Mouse (Mus musculus): ENCODE data around the gene Fam214a.
A peak's percentile ranks its signal among the peaks of the same experiment; 100 is the strongest.

Fam214a gene

DNA sequence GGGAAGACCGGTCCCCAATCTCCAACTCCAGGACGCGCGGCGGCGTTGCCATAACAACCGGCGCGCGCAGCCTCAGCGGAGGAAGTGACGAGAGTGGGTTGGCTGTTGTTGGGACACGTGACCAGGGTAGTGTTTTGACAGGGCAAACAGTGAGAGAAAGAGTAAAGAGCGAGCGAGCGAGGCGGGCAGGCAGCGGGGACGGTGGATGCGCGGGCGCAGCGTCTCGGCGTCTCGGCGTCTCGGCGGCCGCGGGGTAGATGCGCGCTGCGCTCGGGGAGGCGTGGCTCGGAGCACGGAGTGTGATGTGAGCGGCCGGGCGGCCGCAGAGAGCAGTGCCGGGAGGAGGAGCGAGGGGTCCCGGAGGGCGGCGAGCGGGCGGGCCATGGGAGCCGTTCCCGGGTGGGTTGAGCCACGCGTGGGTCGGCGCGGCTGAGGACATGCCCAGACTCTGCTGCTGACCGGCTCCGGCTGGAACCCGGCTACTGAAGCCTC is at the start of gene Fam214a:
Gene Fam214a (plus strand): TSS at position 129 of the 492 bp plus-strand sequence.
- DNase-seq = peak; percentile 96

DNA sequence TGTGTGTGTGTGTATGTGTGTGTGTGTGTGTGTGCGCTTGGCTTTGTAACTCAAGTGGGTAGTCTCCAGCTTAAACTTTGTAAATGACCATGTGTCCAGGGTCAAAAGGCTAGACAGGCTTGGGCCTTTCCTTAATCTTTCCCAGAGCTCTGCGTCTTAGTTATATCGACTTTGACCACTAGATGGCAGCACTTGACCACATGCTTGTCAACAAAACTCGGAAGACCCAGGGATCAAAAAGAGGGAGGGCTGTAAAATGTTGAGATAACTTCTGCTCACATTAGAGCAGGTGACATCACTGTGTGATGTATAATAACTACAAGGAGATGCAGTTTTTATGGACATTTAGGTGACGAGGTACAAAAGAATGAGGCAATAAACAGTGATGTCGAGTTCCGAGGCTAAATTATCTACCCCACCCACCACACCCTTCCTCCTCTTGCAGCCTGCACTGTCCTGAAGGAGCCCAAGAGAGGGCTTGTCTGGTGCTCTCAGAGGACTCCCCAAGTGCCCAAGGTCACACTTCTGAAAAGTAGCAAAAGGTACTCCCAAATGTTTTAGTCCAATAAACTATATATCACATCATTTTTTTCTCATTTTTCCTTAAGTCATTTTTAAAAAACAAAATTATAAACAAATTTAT is 47.7 kb upstream of the Fam214a start:
- peak; percentile 45 for DNase-seq

DNA sequence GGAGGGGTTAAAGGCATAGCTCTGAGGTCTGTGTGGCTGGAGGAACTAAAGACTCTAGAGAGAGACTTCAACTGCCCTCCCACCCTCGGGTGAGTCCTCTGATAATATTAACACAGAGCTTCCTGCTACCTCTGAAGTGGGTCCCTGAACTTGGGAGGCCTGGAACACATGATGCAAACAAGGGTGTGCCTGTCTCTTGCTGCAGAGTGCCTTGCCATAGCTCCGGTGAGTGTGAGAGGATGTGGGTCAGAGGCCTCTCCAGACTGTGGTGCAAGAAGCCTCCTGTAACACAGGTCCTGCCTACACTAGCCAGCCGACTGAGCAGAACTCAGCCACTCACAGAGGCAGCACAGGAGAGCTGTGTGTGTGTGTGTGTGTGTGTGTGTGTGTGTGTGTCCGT is 45.7 kb upstream of the Fam214a start:
- DNase-seq = no peak

DNA sequence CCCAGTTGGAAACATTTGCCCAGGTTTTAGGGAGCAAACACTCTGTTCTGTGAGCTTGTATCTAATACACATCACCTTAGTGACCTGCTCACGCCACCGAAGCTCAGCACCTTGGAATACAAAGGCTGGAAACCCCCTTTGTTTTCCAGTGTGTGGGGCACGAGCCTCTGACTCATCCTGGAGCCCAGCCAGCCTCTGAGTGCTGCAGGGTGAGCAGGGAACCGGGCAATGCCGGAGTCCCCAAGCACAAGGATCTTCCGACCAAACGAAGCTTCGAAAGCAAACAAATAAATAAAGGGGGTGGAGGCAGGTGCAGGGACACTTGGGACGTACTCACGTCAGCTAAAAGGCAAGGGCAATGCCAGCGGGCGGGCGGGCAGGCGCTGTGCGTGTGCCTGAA is 43.4 kb upstream of the Fam214a start:
- DNase-seq = no peak

DNA sequence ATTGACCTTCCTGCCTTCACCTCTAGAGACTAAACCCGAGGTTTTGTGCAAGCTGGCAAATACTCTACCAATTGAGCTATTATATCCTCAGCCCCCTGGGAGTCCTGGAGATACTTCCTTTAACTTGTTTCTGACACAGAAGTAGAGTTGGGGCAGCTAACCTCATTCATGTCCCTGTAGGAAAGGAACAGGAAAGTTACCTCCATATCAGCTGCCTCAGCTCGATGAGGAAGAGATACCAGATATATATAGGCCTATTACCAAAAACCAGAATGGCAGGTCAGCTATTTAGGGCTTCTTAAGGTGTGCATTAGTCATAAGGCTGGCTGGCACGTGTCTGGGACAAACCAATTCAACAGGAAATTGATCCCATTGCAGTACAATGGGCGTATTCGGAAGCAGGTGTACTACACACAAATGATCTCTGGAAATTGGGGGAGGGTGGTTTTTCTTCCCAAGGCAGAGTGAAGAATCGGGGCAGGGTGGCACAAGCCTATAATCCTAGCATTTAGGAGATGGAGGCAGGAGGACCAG is 42.4 kb upstream of the Fam214a start:
- DNase-seq = no peak

DNA sequence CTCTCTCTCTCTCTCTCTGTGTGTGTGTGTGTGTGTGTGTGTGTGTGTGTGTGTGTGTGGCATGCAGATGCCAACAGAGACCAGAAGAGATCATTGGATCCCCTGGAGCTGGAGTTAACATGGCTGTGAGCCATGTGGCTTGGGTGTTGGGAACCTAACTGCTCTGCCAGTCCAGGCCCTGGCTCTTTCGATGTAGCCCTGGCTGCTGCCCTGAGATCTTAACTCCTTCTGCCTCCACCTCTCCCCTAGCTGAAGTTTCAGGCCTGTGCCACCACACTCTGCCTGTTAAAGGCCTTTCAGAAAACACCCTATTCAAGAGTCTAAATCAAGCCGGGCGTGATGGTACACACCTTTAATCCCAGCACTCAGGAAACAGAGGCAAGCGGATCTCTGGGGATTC is 41.3 kb upstream of the Fam214a start:
- DNase-seq = no peak

DNA sequence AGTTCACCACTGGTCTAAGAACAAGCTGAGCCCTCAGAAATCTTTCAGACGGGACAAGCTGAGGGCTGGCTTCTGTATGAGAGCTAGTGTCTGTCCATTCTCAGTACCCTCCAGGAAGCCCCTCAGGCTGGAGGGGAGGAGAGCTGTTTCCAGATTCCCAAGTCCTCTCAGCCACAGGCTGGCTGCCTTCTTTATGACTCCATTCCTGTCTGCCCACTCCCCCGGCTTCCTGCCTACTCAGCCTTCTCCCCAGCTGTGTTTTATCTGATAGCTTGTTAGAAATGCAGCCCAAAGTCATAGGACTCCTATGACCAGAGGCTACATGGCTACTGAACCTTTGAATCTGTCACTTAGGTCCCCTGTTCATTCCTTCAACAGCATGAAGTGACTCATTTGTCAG is 40.8 kb upstream of the Fam214a start:
- no peak for DNase-seq

DNA sequence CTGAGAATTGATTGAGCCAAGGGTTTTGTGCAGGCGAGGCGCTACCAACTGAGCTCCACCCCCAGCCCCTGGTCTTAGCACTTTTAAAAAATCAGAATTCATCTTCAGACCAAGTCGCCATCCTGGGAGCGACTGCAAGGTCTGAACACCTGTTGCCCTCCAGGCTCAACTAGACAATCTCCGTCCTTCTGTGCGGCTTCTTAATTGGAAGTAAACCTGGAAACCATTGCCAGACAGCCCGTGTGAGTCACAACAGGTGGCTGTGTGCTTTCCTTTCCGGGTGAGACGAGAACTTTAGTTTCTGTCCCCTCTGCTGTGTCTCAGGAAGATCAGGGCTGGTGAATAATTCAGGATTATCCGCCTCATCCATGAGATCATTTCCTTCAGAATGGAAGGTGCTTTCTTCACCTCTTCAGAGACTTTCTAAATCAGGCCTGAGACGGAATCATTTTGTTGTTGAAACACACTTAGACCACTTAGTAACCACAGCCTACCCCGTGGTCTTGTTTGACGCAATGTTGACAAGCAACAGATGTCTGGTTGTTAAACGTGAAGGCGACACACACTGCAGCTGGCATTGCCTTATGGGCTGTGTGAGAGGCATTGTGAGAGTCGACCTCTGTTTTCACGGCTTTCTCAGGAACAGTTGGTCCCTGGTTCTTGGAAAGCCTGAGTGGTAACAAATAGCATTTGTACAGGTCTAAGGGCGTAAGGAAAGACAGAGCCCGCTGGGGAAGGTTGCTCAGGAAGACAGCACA is 39.9 kb upstream of the Fam214a start:
- no peak for DNase-seq

DNA sequence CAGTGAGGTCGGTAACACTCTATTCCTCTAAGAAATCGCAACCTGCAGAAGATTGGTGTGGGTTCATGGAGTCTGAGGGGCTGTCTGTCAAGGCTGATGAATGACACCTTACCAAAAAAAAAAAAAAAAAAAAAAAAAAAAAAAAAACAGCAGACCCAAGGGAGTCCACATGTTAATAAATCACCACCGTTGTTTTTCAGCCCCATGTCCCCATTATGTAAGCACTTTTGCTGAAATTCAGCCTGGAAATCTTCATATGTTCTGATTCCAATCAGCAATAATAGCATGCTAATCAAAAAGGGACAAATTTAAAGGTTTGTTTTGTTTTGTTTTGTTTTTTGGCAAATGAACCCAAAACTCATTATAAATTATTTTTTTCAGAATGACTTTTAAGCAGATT is 37.1 kb upstream of the Fam214a start:
- no peak for DNase-seq

DNA sequence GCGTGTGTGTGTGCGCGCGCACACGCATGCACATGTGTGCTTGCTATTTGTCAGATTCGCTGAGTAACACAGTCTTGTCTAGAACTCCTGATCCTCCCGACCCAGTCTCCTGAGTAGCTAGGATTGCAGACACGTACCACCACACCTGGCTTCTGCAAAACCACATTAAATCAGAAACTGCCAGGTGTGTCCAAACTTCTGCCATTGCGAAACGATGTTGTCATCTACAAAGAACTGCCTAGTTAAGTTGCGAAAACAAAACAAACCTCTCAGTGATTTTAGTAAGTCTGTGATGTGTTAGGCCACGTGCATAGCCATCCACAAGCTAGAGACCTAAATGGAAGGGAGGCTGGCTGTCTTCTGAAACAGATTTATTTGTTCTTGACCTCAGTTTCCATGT is 32.2 kb upstream of the Fam214a start:
- DNase-seq = no peak

DNA sequence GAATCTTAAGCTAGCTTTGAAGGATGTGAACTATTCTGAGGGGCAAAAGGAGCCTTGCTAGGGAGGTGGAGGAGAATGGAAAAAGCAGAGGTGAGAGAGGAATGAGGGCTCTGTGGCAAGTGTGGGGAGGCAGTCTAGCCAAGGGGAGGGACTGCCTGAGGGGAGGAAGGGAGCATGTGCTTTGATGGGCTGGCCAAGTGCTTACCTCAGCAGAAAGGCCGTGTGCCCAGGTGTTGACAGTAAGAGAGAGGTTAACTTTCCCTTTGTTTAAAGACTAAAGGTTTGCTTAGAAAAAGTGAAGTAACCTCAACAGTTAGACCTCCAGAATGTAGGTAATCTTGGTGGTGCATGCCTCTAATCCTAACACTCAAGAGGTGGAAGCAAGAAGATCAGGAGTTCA is 31.3 kb upstream of the Fam214a start:
- no peak for DNase-seq

DNA sequence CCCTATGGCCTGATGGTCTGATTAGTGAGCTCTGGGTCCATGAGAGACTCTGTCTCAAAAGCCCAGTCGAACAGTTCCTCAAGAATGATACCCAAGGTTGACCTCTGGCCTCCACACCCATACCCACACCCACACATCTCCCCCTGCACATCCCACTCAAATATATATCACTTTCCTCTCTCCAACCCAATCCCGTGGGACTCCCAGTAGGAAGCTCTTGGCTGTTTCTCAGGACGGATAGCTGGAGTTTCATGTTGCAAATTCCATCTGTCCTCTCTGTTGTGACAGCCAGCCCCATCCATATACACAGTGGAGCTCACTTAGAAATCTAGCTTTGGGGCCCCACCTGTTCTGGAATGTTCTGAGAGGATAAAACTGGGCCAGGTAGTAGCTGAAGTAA is 29.8 kb upstream of the Fam214a start:
- no peak for DNase-seq

DNA sequence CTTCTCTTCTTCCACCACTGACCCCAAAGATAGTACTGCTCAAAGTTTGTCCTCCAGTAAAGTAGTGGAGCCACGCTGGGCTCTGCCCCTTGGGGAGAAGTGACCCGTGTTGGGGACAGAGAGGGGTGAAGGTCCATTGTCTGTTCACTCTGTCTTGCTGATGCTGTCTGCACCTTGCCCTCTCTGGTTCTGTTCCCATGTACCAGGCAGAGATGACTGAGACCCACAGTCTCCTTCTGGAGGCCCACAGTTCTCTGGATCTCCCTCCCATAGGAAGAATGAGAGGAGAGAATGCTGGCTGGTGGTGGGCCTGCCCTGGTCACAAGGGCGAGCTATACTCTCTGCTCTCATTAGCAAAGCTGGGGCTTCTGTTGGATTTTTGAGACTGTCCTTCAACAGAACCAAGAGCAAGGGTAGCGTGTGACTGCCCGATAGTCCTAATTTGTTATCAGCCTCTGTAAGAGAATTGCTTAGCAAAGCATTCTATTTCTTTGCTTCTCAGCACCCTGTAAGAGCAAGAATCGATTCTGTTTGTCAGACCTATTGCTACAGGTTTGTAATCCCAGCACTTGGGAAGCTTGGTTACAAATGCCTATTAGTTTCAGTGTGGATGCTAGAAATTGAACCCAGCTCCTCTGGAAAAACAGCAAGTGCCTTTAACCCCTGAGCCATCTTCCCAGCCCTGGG is 29.2 kb upstream of the Fam214a start:
- no peak for DNase-seq

DNA sequence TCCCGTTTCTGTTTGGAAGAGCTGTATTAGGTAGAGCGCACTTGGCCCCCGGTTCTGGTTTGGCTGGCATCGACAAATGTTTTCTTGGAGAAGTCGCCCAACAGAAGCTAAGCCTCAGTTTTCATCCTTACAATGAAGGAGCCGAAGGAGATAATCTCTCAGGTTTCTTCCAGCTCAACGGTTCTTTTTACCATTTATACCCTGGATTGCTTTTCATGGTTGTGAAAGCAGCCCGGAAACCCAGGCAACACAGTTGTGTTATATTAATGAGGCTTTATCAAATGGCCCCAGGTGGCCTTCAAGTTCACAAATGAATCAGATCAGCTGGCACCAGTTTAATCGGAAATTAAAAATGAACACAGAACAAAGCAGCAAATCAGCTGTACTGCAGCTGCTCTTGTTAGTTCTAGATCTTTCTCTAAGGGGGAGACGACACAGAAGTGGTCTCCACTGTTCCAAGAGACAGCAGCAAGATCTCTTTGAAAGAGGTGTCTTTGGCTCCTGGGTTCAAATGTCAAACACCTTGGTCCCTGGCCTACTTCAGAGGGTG is 27.4 kb upstream of the Fam214a start:
- DNase-seq = no peak

DNA sequence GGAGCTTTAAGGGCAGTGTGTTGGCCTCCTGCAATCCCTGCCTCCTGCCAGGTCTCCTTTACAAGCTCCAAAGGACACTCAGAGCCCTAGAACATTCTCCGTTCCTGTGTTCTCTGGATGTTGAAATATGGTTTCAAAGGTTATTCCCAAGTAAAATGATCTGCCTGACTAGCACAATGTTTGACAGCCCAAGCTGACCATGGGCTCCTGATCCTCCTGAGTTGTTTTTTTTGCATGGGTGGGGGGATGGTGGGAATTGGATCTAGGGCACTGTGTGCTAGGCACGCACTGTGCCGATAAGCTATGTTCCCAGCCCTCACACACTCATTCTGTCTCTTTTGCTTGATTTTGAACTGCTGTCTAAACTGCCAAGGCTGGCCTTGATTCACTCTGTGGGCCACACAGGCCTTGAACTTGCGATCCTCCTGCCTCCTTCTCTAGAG is 22.7 kb upstream of the Fam214a start:
- no peak for DNase-seq

DNA sequence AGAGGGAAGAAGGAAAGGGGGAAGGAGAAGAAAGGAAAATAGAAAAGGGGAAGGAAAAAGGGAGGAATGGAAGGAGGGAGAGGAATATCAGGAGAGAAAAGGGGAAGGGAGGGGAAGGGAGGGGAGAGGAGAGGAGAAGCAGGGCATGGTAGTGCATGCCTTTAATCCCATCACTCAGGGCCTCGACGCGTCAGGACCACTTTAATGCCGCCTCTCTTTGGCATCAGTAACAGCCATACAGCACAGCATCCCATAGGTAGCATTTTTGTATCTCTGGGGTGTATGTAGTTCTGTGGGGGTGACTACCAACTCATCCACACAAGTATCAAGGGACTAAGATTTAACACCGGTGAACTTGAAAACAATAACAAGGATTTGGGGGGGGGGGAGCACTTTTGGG is 22.0 kb upstream of the Fam214a start:
- DNase-seq = no peak

DNA sequence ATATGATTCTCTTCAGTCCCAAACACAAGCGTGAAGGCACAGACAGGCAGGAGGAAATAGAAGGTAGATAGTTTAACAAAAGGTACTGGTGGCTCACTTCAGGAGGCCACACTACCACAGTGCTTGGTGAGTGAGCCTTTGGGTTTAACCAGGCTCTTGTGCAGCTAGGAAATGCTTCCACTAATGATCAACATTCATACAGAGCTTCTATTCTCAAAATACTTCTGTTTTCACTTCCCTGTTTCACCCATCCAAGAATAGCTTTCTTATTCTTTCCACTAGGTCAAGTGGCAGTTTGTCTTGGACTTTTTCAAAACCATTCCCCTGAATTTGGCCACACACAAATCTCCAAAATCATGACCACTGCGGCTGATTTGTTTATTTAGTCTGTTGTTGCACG is 17.4 kb upstream of the Fam214a start:
- DNase-seq = no peak

DNA sequence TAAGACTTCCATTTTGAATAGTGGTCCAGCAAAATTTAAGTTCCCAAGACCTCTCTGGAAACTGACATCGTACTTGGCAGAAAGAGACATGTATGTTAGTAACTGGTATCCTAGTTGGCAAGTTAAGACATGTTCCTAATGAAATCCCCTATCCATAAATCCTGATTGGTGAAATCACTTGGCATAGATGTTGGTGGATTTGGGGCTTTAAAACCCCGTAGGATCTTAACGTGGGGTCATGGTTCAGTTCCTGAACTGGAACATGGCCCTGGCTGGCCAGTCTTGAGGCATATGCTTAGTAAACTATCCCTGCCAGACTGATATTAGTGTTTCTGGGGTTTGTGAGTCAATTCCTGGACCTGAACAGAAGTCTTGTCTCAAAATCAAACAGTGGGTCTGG is 14.9 kb upstream of the Fam214a start:
- DNase-seq = no peak

DNA sequence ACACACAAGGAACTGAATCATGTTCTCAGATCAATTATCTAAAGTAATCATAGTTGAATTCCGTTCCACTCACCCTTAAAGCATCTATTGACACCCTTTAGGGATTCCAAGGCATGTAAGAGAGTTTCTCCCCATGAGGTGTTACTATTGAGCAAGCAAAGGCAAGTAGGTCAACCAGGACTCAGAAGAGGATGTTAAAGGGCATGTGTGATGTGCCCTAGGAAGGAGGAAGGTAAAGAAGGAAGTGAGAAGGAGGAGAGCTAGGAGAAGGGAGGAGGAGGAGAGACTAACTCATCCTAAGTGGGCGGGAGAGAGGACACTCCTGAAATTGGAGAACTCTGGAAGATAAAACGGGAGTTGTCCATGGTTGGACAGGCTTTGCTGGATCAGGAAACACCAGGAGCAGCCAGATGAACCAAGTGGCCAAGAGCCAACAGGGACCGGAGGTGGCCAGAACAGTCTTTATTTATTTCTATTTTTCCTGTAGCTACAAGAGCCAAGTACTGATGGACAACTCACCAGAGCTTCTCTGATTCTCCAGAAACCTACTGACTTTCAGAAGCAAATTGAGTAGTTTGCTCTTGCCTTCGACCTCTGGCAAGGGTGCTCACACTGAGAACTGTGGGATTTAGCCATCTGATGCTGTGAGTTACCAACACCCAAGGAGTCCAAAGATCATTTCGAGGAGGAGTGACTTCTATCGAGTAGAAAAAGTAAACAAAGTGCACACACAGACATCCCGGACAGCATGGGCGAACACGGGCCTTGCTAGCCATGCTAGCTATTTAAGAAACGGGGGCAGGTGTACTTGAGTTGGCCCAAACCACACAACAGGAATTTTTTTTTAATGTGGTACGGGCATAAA is 13.8 kb upstream of the Fam214a start:
- DNase-seq = no peak

DNA sequence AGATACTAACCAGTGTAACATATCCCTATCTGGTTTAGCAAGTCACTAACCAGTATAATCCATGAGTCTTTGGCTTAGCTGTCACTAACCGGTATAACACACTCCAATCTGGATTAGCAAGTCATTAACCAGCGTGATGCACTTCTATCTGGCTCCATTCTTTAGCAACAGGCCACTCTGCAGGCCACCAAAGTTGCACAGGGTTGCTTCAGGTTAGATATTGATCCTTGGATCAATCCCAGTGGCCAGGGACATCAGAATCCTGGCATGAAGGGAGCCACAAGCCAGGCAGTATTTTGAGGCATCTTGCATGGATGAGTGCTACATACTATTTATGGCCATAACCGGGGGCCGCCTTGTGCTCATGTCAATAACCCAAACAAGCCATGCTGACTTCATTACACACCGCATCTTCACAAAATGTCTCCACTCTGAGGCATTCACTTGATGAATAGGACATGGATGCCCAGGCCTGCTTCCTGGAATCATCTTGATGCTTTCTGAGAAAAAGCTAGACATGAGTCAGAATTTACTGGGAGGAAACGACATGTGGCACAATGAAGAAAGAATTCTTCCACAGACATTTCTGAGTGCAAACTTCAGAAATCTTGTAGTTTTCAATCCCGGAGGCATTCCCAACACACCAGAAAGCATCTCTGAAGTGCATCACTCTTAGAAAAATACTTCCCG is 5.8 kb upstream of the Fam214a start:
- DNase-seq = no peak

DNA sequence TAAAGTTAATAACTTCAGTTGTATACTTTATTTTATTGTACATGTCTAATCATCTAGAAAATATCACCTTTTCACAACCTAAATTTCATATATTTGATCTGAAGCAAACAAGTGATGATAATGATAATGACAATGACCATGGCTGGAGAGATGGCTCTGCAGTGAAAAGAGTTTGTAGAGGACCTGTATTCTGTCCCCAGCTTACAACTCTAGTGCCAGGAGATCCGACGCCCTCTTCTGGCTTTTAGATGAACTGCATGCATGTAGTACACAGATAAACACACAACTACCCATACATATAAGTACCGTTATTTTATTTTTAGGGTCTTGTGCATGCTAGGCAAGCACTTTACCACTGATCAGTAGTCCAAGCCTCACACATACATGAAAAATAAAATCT is 1.2 kb upstream of the Fam214a start:
- no peak for DNase-seq

DNA sequence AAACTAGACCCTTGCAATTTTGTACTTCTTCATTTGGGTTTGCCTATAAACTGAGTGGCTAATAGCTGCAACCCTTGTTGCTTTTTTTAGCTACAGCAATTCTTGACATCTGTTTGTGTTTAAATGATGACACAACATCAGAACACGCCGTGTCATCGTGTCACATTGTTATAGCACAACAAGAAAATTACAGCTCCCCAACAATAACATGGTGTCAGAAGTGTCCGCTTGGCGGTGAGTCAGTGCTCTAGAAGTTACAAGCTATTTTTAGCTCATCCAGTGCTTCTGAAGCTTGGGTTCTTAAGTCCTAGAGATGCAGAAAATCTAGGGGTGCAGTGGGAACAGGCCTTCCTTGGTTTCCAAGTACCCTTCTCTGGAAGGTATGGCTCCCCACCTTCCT is 578 bp upstream of the Fam214a start:
- no peak for DNase-seq

Measured in cerebellum, adult 9-11 months (tissue).